Mouse (Mus musculus) CD4-positive, CD25-positive, alpha-beta regulatory T cell, adult 2 months (primary cell): Measurements from ENCODE around the gene Clcnkb.
A peak's percentile ranks its signal among the peaks of the same experiment; 100 is the strongest.

ENCODE experiments used
- DNase-seq: peaks from one replicate; pipeline ENCODE4 v3.0.0-alpha.2; 2012; ENCODE audit warnings: low read depth, low spot score

Clcnkb gene

GRCm38 (mm10) chr4:141404518-141405313 is 11.1 kb downstream of the Clcnkb start:
- DNase-seq: peak; percentile 89

- no peak for DNase-seq
Measured at GRCm38 (mm10) chr4:141400171-141400570, 15.6 kb downstream of the Clcnkb start.

GRCm38 (mm10) chr4:141398545-141398944 is 17.3 kb downstream of the Clcnkb start, which contains the start of gene Clcnka:
TSS of gene Clcnka (minus strand) at chr4:141398724.
- no peak for DNase-seq

- no peak for DNase-seq
Measured at GRCm38 (mm10) chr4:141397861-141398260, 18.0 kb downstream of the Clcnkb start.

- no peak for DNase-seq
Measured at GRCm38 (mm10) chr4:141394751-141395150, 21.1 kb downstream of the Clcnkb start.

GRCm38 (mm10) chr4:141391293-141391692 is 24.5 kb downstream of the Clcnkb start:
- DNase-seq: no peak

- DNase-seq: no peak
Measured at GRCm38 (mm10) chr4:141389366-141390150, 26.3 kb downstream of the Clcnkb start.

- DNase-seq: no peak
Measured at GRCm38 (mm10) chr4:141387933-141388332, 27.9 kb downstream of the Clcnkb start.

GRCm38 (mm10) chr4:141387093-141387784 is 28.6 kb downstream of the Clcnkb start:
- peak; percentile 81 for DNase-seq

GRCm38 (mm10) chr4:141386150-141386549 is 29.7 kb downstream of the Clcnkb start:
- no peak for DNase-seq

GRCm38 (mm10) chr4:141385275-141385674 is 30.5 kb downstream of the Clcnkb start:
- DNase-seq: peak; percentile 79

GRCm38 (mm10) chr4:141382406-141382805 is 33.4 kb downstream of the Clcnkb start:
- DNase-seq: peak; percentile 33

- no peak for DNase-seq
Measured at GRCm38 (mm10) chr4:141379674-141380073, 36.1 kb downstream of the Clcnkb start.

GRCm38 (mm10) chr4:141372426-141372825 is 43.4 kb downstream of the Clcnkb start:
- no peak for DNase-seq

GRCm38 (mm10) chr4:141367997-141368791 is 47.6 kb downstream of the Clcnkb start, which contains the start of gene Fam131c:
TSS of gene Fam131c (plus strand) at chr4:141368220.
- DNase-seq: peak; percentile 34

- DNase-seq: no peak
Measured at GRCm38 (mm10) chr4:141365876-141366275, 49.9 kb downstream of the Clcnkb start.

GRCm38 (mm10) chr4:141365126-141365525 is 50.7 kb downstream of the Clcnkb start:
- no peak for DNase-seq

GRCm38 (mm10) chr4:141362937-141363548 is 52.8 kb downstream of the Clcnkb start:
- peak; percentile 83 for DNase-seq

- DNase-seq: peak; percentile 60
Measured at GRCm38 (mm10) chr4:141360846-141361245, 55.0 kb downstream of the Clcnkb start.

GRCm38 (mm10) chr4:141359222-141359621 is 56.6 kb downstream of the Clcnkb start:
- no peak for DNase-seq

GRCm38 (mm10) chr4:141357811-141358210 is 58.0 kb downstream of the Clcnkb start:
- DNase-seq: no peak
